Mouse (Mus musculus): ENCODE results near the gene Ankrd39. TPM values are rescaled to one million over a fixed set of nuclear protein-coding genes. Genes with fewer than 3 reads are reported as not detected.

Ankrd39 gene
- polyA plus RNA-seq, 1 experiment from 2014 or later: 16.0 TPM

- Histone ChIP-seq H3K27ac (replicated peaks; ENCODE audit: low read depth, low read length) (no peak overlapping the region), H3K36me3 (ENCODE audit: control insufficient read depth, insufficient read depth, low read length) (peaks cover 36% of the 10 kb centered on the region), H3K9me3 (ENCODE audit: control insufficient read depth, low read length) (no peaks in the 10 kb centered on the region), H3K4me1 (ENCODE audit: control insufficient read depth, insufficient read depth, low read length) (peaks cover 42% of the 10 kb centered on the region), H3K27me3 (ENCODE audit: control insufficient read depth, insufficient read depth, low read length) (no peaks in the 10 kb centered on the region), H3K4me3 (ENCODE audit: low read depth, low read length) (no peak overlapping the region), H3K9ac (ENCODE audit: low read length) (no peak overlapping the region), H3K4me2 (ENCODE audit: low read depth, severe bottlenecking) (no peak overlapping the region)
- DNase-seq (ENCODE audit: low spot score) (no peak), ATAC-seq (ENCODE audit: insufficient number of reproducible peaks, low FRiP score, low TSS enrichment, low read depth) (no peak)
- 87% methylated on average over 17 of the region's 17 CpGs for WGBS
These were observed 4.7 kb upstream of the Ankrd39 start for GRCm38 (mm10) chr1:36551904-36552303.

- Histone ChIP-seq H3K4me1 (ENCODE audit: control insufficient read depth, insufficient read depth, low read length) (peaks cover 41% of the 10 kb centered on the region), H3K27ac (replicated peaks; ENCODE audit: low read depth, low read length) (no peak overlapping the region), H3K4me3 (ENCODE audit: low read depth, low read length) (no peak overlapping the region), H3K4me2 (ENCODE audit: low read depth, severe bottlenecking) (no peak overlapping the region), H3K36me3 (ENCODE audit: control insufficient read depth, insufficient read depth, low read length) (peaks cover 36% of the 10 kb centered on the region), H3K27me3 (ENCODE audit: control insufficient read depth, insufficient read depth, low read length) (no peaks in the 10 kb centered on the region), H3K9me3 (ENCODE audit: control insufficient read depth, low read length) (no peaks in the 10 kb centered on the region), H3K9ac (ENCODE audit: low read length) (no peak overlapping the region)
- no peak for ATAC-seq (ENCODE audit: insufficient number of reproducible peaks, low FRiP score, low TSS enrichment, low read depth)
- DNase-seq (ENCODE audit: low spot score): no peak
- WGBS: 81% methylated on average over 20 of the region's 20 CpGs
These were observed 3.0 kb upstream of the Ankrd39 start for GRCm38 (mm10) chr1:36550075-36550863.

- no peak overlapping the region for H3K9ac ChIP-seq (ENCODE audit: low read length)
- WGBS: 77% methylated on average over 18 of the region's 18 CpGs
- ATAC-seq (ENCODE audit: insufficient number of reproducible peaks, low FRiP score, low TSS enrichment, low read depth) (no peak), DNase-seq (ENCODE audit: low spot score) (no peak)
- peaks cover 34% of the 10 kb centered on the region for H3K4me1 ChIP-seq (ENCODE audit: control insufficient read depth, insufficient read depth, low read length)
- H3K27ac ChIP-seq (replicated peaks; ENCODE audit: low read depth, low read length): no peak overlapping the region; the same call in 1 of the 2 replicates
- no peaks in the 10 kb centered on the region for H3K27me3 ChIP-seq (ENCODE audit: control insufficient read depth, insufficient read depth, low read length)
- peaks cover 33% of the 10 kb centered on the region for H3K36me3 ChIP-seq (ENCODE audit: control insufficient read depth, insufficient read depth, low read length)
- no peaks in the 10 kb centered on the region for H3K9me3 ChIP-seq (ENCODE audit: control insufficient read depth, low read length)
- H3K4me2 ChIP-seq (ENCODE audit: low read depth, severe bottlenecking): 0 out of 2 replicates have a peak overlapping the region, but pooled peaks have one; percentile 7
- H3K4me3 ChIP-seq (ENCODE audit: low read depth, low read length): no peak overlapping the region
These were observed 2.2 kb upstream of the Ankrd39 start for GRCm38 (mm10) chr1:36549491-36549890.

GRCm38 (mm10) chr1:36548771-36549170 is 1.5 kb upstream of the Ankrd39 start:
- ATAC-seq (ENCODE audit: insufficient number of reproducible peaks, low FRiP score, low TSS enrichment, low read depth): no peak
- H3K36me3 ChIP-seq (ENCODE audit: control insufficient read depth, insufficient read depth, low read length): peaks cover 30% of the 10 kb centered on the region
- no peak overlapping the region for H3K9ac ChIP-seq (ENCODE audit: low read length)
- no peaks in the 10 kb centered on the region for H3K9me3 ChIP-seq (ENCODE audit: control insufficient read depth, low read length)
- no peak for DNase-seq (ENCODE audit: low spot score)
- H3K4me1 ChIP-seq (ENCODE audit: control insufficient read depth, insufficient read depth, low read length): peaks cover 28% of the 10 kb centered on the region
- H3K4me2 ChIP-seq (ENCODE audit: low read depth, severe bottlenecking): 0 out of 2 replicates have a peak overlapping the region, but pooled peaks have one; percentile 7
- WGBS: 50% methylated on average over 8 of the region's 8 CpGs
- H3K27ac ChIP-seq (replicated peaks; ENCODE audit: low read depth, low read length): no peak overlapping the region; the same call in 1 of the 2 replicates
- no peak overlapping the region for H3K4me3 ChIP-seq (ENCODE audit: low read depth, low read length)
- H3K27me3 ChIP-seq (ENCODE audit: control insufficient read depth, insufficient read depth, low read length): no peaks in the 10 kb centered on the region

DNA sequence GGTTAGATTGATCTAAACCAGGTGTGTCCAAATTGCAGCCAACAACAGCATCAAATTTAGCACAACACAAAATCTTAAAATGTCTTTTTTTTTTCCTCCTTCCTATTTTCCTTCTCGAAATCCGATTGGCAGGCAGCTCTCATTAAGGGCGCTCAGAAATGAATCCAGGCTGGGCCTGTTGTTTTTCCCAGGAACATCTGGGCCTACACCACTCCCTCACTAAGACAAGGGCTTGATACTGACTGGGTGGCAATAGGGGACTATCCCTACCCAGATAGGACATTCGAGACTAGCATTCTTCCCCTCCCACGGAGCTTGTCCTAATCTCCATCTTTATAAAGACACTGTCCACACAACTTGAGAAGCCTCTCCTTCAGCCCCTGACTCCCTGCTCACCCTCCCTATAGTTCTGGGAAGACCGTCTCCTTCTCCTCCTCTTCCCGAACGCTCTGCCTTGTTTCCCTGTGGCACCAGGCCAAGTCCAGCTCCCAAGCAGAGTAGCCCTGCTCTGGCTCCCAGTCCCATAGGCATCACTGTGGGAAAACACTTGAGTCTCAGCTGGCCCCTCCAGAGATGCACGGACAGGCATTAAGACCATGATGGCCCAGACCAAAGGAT is 845 bp upstream of the Ankrd39 start:
- peaks cover 28% of the 10 kb centered on the region for H3K4me1 ChIP-seq (ENCODE audit: control insufficient read depth, insufficient read depth, low read length)
- H3K27me3 ChIP-seq (ENCODE audit: control insufficient read depth, insufficient read depth, low read length): no peaks in the 10 kb centered on the region
- WGBS: 42% methylated on average over 9 of the region's 9 CpGs
- H3K36me3 ChIP-seq (ENCODE audit: control insufficient read depth, insufficient read depth, low read length): peaks cover 25% of the 10 kb centered on the region
- H3K4me3 ChIP-seq (ENCODE audit: low read depth, low read length): no peak overlapping the region
- DNase-seq (ENCODE audit: low spot score): no peak
- no peak overlapping the region for H3K4me2 ChIP-seq (ENCODE audit: low read depth, severe bottlenecking)
- ATAC-seq (ENCODE audit: insufficient number of reproducible peaks, low FRiP score, low TSS enrichment, low read depth): no peak
- peak overlapping the region; percentile 53 for H3K27ac ChIP-seq (replicated peaks; ENCODE audit: low read depth, low read length)
- H3K9ac ChIP-seq (ENCODE audit: low read length): no peak overlapping the region
- no peaks in the 10 kb centered on the region for H3K9me3 ChIP-seq (ENCODE audit: control insufficient read depth, low read length)

GRCm38 (mm10) chr1:36545845-36546600 is 1.2 kb downstream of the Ankrd39 start:
- H3K9ac ChIP-seq (ENCODE audit: low read length): peak overlapping the region; percentile 78; the same call in 1 of the 2 replicates
- H3K36me3 ChIP-seq (ENCODE audit: control insufficient read depth, insufficient read depth, low read length): peaks cover 20% of the 10 kb centered on the region; the same call in 1 of the 2 replicates
- WGBS: 77% methylated on average over 19 of the region's 19 CpGs
- no peak for ATAC-seq (ENCODE audit: insufficient number of reproducible peaks, low FRiP score, low TSS enrichment, low read depth)
- H3K9me3 ChIP-seq (ENCODE audit: control insufficient read depth, low read length): no peaks in the 10 kb centered on the region
- H3K4me3 ChIP-seq (ENCODE audit: low read depth, low read length): peak overlapping the region; percentile 68
- H3K27me3 ChIP-seq (ENCODE audit: control insufficient read depth, insufficient read depth, low read length): no peaks in the 10 kb centered on the region
- H3K4me2 ChIP-seq (ENCODE audit: low read depth, severe bottlenecking): peak overlapping the region; percentile 69
- no peak overlapping the region for H3K27ac ChIP-seq (replicated peaks; ENCODE audit: low read depth, low read length)
- DNase-seq (ENCODE audit: low spot score): no peak
- peaks cover 28% of the 10 kb centered on the region for H3K4me1 ChIP-seq (ENCODE audit: control insufficient read depth, insufficient read depth, low read length)

DNA sequence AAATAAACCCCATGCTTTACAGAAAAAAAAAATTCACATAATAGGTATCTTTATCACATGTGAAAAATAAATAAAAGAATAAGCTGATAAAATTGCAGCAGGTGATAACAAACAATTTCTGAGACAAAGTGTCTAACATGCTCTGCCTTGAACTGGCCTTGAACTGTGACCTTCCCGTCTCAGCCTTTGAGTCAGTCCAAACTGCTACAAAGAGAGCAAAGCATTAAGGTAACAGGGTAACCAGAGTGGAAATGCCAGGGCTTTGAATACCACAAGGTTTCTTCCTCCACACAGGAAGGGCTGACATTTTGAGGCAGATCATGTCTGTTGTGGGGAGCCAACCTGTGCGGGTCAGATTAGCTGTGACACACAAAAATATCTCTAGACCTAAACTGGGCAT is 1.9 kb downstream of the Ankrd39 start:
- Histone ChIP-seq H3K4me3 (ENCODE audit: low read depth, low read length) (no peak overlapping the region), H3K27me3 (ENCODE audit: control insufficient read depth, insufficient read depth, low read length) (no peaks in the 10 kb centered on the region), H3K27ac (replicated peaks; ENCODE audit: low read depth, low read length) (no peak overlapping the region), H3K4me2 (ENCODE audit: low read depth, severe bottlenecking) (no peak overlapping the region), H3K36me3 (ENCODE audit: control insufficient read depth, insufficient read depth, low read length) (peaks cover 17% of the 10 kb centered on the region; the same call in 1 of the 2 replicates), H3K9me3 (ENCODE audit: control insufficient read depth, low read length) (no peaks in the 10 kb centered on the region), H3K4me1 (ENCODE audit: control insufficient read depth, insufficient read depth, low read length) (peaks cover 28% of the 10 kb centered on the region), H3K9ac (ENCODE audit: low read length) (no peak overlapping the region)
- DNase-seq (ENCODE audit: low spot score) (no peak), ATAC-seq (ENCODE audit: insufficient number of reproducible peaks, low FRiP score, low TSS enrichment, low read depth) (no peak)
- 89% methylated on average over 2 of the region's 2 CpGs for WGBS

- ATAC-seq (ENCODE audit: insufficient number of reproducible peaks, low FRiP score, low TSS enrichment, low read depth) (no peak), DNase-seq (ENCODE audit: low spot score) (no peak)
- H3K4me2 ChIP-seq (ENCODE audit: low read depth, severe bottlenecking): no peak overlapping the region
- H3K4me3 ChIP-seq (ENCODE audit: low read depth, low read length): no peak overlapping the region
- no peaks in the 10 kb centered on the region for H3K9me3 ChIP-seq (ENCODE audit: control insufficient read depth, low read length)
- no peak overlapping the region for H3K27ac ChIP-seq (replicated peaks; ENCODE audit: low read depth, low read length)
- no peaks in the 10 kb centered on the region for H3K27me3 ChIP-seq (ENCODE audit: control insufficient read depth, insufficient read depth, low read length)
- no peak overlapping the region for H3K9ac ChIP-seq (ENCODE audit: low read length)
- 90% methylated on average over 9 of the region's 9 CpGs for WGBS
- H3K4me1 ChIP-seq (ENCODE audit: control insufficient read depth, insufficient read depth, low read length): peaks cover 9% of the 10 kb centered on the region; the same call in 1 of the 2 replicates
- peaks cover 11% of the 10 kb centered on the region; the same call in 1 of the 2 replicates for H3K36me3 ChIP-seq (ENCODE audit: control insufficient read depth, insufficient read depth, low read length)
These were observed 4.3 kb downstream of the Ankrd39 start for GRCm38 (mm10) chr1:36542925-36543324.
